Mouse (Mus musculus): ENCODE measurements around the gene Wdr82. TPM values are rescaled to one million over a fixed set of nuclear protein-coding genes. Genes with fewer than 3 reads are reported as not detected.

Wdr82 gene
- total RNA-seq, 2 experiments from 2014 or later = 34.6 to 43.4 TPM

- DNase-seq = no peak
- intact Hi-C loops (cut with DNase I) = loop anchor here (5.0 kb wide), 1 partner anchor 39 kb away; no protein-coding TSS in a partner anchor
These were observed 67.2 kb downstream of the Wdr82 start for GRCm38 (mm10) chr9:106237878-106238277.

Small RNA genes within 50 kb of the gene (microRNA-seq; reads per million reads assigned to microRNA genes)
- 0 reads per million in 2 experiments for gene Mir135a-1 (ENCODE audit: borderline number of aligned reads in 2 of 2)
- gene Mirlet7g (ENCODE audit: borderline number of aligned reads in 2 of 2) = 110,631 to 116,626 reads per million in 2 experiments

Other genes with a start within 250 kb of the Wdr82 start
- under 1 TPM; 0.22 to 0.46 TPM for gene Col6a5, start 210.3 kb upstream of the Wdr82 start, total RNA-seq (2021)
- not detected for gene Col6a4, start 74.1 kb upstream of the Wdr82 start, total RNA-seq (2021)
- gene Glyctk, start 12.8 kb upstream of the Wdr82 start, total RNA-seq (2021) = 1 to 10 TPM; 1.3 to 1.7 TPM
- 10 to 100 TPM; 12.2 to 13.8 TPM for gene Ppm1m, start 28.8 kb downstream of the Wdr82 start, total RNA-seq (2021)
- 100 to 1,000 TPM; 266 to 269 TPM for gene Twf2, start 32.2 kb downstream of the Wdr82 start, total RNA-seq (2021)
- 1 to 10 TPM in 1 of 2 experiments, under 1 TPM in 1; 0.47 to 1.1 TPM for gene Tlr9, start 51.7 kb downstream of the Wdr82 start, total RNA-seq (2021)
- gene Alas1, start 77.7 kb downstream of the Wdr82 start, total RNA-seq (2021) = 100 to 1,000 TPM; 298 to 524 TPM
- gene Poc1a, start 110.1 kb downstream of the Wdr82 start, total RNA-seq (2021) = 1 to 10 TPM; 4.1 TPM
- gene Dusp7, start 197.7 kb downstream of the Wdr82 start, total RNA-seq (2021) = 10 to 100 TPM; 56.6 to 56.8 TPM

Measured in heart, postnatal 36 days (tissue).